Mouse (Mus musculus) left cerebral cortex, adult 2 months (tissue): ENCODE results near the gene Bmpr1b. TPM values are rescaled to one million over a fixed set of nuclear protein-coding genes. Genes with fewer than 3 reads are reported as not detected.
"Not testable (repeated sequence)": the region's sequence is repeated elsewhere in the genome, so short reads cannot be mapped to it uniquely, and the experiment has no call there.

Source experiments
- DNase-seq, 2 experiments: peaks; one replicate each; pipeline ENCODE4 v3.0.0; 2021 to 2022; ENCODE audit warnings: low spot score in 2 of 2, mixed read lengths in 1 of 2; ENCODE audit errors: extremely low spot score in 1 of 2
- H3K27ac ChIP-seq: fragments of 200-600 bp; 2 replicates; pipeline ENCODE4 v1.8.1; 2022
- H3K4me3 ChIP-seq: fragments of 200-600 bp; 2 replicates; pipeline ENCODE4 v1.8.1; 2022
- CTCF ChIP-seq: fragments of 200-600 bp; IDR thresholded peaks from 2 replicates; pipeline ENCODE4 v1.8.1; 2022; ENCODE audit warnings: antibody characterized with exemption, mild to moderate bottlenecking, moderate library complexity
- intact Hi-C: fragments of 180-260 bp; cut with DNase I; formaldehyde crosslinking; loops from one replicate; pipeline ENCODE4 v1.15.1; 2025
- long read RNA-seq, 2 experiments: library from polyadenylated mRNA; stranded (forward); transcript quantifications; one replicate each; pipeline ENCODE4 v2.0.0; 2021; ENCODE audit warnings: borderline mapping rate in 2 of 2
- total RNA-seq, 2 experiments: library from RNA; stranded (reverse); gene quantifications; 2 replicates each; pipeline ENCODE4 v1.2.3; 2021

Bmpr1b gene
- 10 to 100 TPM; 16.9 to 20.2 TPM for total RNA-seq
- long read RNA-seq, experiment 1, full-length matches to known transcripts = 11 of 21 reads
- long read RNA-seq, experiment 1, partial matches to known transcripts = 1 of 21 reads
- long read RNA-seq, experiment 1, other reads (novel, unspliced or antisense) = 9 of 21 reads
- long read RNA-seq, experiment 2, full-length matches to known transcripts = 15 of 29 reads
- long read RNA-seq, experiment 2, partial matches to known transcripts = 5 of 29 reads
- long read RNA-seq, experiment 2, other reads (novel, unspliced or antisense) = 9 of 29 reads

DNA sequence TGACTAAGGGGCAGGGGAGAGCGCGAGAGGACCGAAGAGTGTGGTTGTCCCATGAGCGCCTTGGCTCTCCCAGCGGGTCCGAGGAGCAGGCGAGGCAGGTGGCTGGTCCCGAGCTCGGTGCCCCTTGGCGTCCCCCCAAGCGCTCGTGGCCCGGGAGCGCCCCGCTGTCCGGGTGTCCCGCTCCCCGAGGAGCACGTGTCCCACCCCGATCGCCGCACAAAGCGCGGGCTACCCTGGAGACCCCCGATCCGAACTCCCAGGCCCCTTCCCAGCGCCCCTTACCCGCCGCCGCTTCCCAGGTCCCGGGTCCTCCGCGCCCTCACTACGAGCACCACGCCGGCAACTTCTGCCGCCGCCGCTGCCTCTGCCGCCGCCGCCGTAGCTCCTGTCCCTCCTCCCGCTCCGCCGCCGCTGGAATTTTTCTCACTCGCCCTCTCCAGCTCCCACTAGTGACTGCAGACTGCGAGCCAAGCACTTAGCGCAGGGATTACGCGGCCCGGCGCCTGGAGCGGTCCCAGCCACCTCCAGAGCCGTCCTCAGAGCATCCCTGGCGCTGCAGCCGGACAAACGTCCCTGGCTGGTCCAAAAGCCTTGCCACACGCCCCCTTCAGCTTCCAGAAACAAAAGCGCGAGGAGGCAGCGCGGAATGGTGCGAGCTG lies at the start of gene Bmpr1b:
Bmpr1b (minus strand) TSS at position 563 of the 659 bp plus-strand sequence.
- DNase-seq = peak; percentile 74 to 81
- no peak within 1 kb of the TSS for H3K27ac ChIP-seq
- intact Hi-C loops = no loop called here
- H3K4me3 ChIP-seq = peak within 1 kb of the TSS; percentile 55
- peak; percentile 45 for TF ChIP-seq CTCF

- no peak for DNase-seq
- Histone ChIP-seq H3K27ac (no peak overlapping the region), H3K4me3 (no peak overlapping the region)
- intact Hi-C loops = no loop called here
- TF ChIP-seq CTCF = no peak
Observed at GRCm38 (mm10) chr3:142212821-142213220, 43.6 kb upstream of the Bmpr1b start.

DNA sequence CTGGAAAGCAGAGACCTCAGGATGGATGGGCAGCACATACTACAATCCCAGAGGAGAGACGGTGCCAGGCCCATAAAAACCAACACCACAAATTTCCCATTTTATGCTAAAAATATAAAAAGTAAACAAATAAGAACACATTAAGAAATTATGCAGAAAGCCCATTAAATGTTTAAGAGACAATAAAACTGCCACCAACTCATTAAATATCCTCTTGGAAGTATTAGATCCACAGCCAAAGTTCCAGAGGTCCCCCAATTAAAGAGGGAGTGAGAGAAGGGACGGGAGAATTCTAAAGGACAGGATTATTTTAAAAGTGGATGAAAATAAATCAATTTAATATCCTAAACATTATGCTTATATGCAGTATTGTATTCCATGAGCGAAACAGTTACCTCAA lies 43.0 kb upstream of the Bmpr1b start:
- intact Hi-C loops = no loop called here
- no peak for TF ChIP-seq CTCF
- H3K4me3 ChIP-seq = no peak overlapping the region
- H3K27ac ChIP-seq = no peak overlapping the region
- DNase-seq = no peak

GRCm38 (mm10) chr3:142209981-142210380 lies 40.8 kb upstream of the Bmpr1b start:
- no peak for TF ChIP-seq CTCF
- intact Hi-C loops = no loop called here
- Histone ChIP-seq H3K4me3 (no peak overlapping the region), H3K27ac (no peak overlapping the region)
- DNase-seq = no peak

- TF ChIP-seq CTCF = no peak
- no peak for DNase-seq
- Histone ChIP-seq H3K4me3 (no peak overlapping the region), H3K27ac (no peak overlapping the region)
- intact Hi-C loops = no loop called here
Observed at GRCm38 (mm10) chr3:142209057-142209456, 39.8 kb upstream of the Bmpr1b start.

DNA sequence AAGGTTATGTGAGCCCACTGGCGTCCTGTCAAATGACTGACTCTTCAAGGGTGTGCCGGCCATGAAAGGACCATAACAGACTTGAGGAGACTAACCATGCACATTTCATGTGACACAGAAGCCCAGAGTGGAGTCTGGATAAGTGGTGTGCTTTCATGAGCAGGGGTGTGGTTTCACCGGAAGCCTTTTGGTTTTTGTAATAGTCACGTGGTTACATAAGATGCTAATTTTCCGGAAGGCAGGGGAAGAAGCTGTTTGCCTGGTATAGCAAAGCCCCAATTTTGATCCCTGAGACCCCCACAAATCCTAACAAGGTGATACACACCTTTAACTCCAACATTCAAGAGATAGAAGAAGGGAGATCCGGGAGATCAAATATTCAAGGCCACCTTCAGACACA lies 38.3 kb upstream of the Bmpr1b start:
- no peak for DNase-seq
- H3K27ac ChIP-seq = no peak overlapping the region
- no peak for TF ChIP-seq CTCF
- H3K4me3 ChIP-seq = no peak overlapping the region
- intact Hi-C loops = no loop called here

DNA sequence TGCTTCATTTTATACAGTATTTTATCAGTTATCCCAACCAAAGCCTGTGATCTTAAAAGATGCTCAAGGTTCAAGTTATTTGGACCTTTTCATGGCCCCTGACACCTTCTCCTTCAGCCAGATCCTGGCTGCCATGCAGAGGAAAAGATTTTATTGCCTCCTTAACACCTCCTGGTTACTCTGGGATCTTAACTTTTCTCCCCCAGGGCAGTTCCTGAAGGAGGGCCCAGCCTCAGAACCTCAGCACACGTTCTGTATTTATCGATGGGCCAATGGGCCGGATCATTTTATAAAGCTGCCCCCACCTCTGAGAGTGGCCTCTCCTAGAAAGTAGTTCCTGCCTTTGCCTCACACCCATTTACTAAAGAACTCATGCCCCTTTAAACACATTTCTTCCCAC lies 37.1 kb upstream of the Bmpr1b start:
- no peak for TF ChIP-seq CTCF
- DNase-seq = no peak
- Histone ChIP-seq H3K27ac (no peak overlapping the region), H3K4me3 (no peak overlapping the region)
- intact Hi-C loops = no loop called here

- intact Hi-C loops = no loop called here
- no peak for DNase-seq
- Histone ChIP-seq H3K27ac (no peak overlapping the region), H3K4me3 (no peak overlapping the region)
- TF ChIP-seq CTCF = no peak; the same call in 1 of the 2 replicates
Observed at GRCm38 (mm10) chr3:142196142-142196541, 26.9 kb upstream of the Bmpr1b start.

DNA sequence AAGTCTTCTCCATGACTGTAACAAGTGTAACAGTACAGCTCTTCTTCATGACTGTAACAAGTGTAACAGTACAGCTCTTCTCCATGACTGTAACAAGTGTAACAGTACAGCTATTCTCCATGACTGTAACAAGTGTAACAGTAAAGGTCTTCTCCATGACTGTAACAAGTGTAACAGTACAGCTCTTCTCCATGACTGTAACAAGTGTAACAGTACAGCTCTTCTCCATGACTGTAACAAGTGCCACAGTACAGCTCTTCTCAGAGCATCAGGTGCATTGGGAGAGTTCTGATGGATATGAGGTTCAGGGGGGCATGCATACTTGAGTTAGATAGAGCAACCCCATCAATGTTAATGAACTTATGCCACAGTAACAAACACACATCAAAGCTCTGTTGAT lies 22.4 kb upstream of the Bmpr1b start:
- H3K4me3 ChIP-seq, intact Hi-C loops, H3K27ac ChIP-seq, DNase-seq: not testable (repeated sequence)

DNA sequence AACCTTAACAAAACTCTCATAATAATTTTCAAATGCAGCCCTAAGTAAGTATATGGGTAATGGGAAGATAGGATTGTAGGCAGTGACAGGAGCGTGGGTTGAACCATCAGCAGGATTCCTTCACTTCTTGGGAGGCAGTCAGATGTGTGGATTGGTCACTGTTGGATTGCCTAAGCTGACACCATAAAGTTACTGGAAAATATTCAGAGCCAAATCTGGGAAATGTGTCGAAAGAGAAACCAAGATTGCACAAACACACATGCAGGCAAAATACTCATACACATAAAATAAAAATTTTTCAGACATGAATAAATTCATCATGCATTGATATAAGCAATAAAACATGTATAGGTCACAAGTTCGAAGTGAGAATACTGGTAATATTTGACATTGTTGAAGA lies 17.3 kb upstream of the Bmpr1b start:
- no peak overlapping the region for H3K4me3 ChIP-seq
- no peak overlapping the region for H3K27ac ChIP-seq
- intact Hi-C loops = no loop called here
- no peak for TF ChIP-seq CTCF
- DNase-seq = no peak

DNA sequence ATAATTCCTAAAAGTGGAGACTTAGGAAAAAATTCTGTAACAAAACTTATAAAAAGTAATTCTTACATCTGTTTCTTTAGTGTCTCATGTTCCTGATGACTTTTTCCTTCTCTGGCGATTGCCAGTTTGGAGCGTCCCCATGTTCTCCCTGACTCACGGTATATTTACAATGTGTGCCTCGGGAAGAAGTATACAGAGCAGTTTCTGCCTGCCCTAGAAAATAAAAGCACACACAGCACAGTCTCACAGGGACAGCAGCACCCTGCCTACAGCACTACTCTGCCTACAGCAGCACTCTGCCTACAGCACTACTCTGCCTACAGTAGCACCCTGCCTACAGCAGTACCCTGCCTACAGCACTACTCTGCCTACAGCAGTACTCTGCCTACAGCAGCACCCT lies 4.8 kb upstream of the Bmpr1b start:
- DNase-seq = peak in 1 of 2 experiments; percentile 16
- no peak overlapping the region for H3K4me3 ChIP-seq
- intact Hi-C loops = loop anchor here (5.0 kb wide), 1 partner anchor 287 kb away; no protein-coding TSS in a partner anchor
- H3K27ac ChIP-seq = no peak overlapping the region
- TF ChIP-seq CTCF = no peak

DNA sequence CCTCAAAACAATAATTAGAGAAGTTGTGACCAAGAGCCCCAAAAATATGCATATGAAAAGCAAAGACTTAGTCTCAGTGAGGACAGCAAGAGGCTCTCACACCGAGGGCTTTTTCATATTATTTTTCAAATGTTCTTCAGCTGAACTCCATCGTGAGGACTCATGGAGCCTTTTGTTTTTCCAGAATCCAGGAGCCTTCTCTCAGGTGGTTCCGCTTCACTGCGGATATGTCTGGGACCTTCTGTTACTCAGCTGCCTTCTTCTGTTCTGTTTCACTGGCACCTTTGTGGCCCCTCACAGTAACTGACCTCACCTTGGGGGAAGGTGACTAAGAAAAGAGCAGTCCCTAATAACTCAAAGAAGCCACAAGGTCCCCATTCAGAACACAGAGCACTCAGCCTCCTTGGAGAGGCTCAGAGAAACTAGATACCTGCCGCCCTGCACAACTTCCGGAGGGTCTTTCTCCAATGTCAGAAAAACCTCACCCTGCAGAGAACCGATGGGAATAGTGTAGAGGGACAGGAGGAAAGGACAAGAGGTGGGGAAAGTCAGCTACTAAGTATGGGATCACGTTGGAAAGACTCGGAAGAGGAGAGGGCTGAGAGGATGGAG lies 868 bp downstream of the Bmpr1b start:
- intact Hi-C loops = no loop called here
- TF ChIP-seq CTCF = no peak
- Histone ChIP-seq H3K4me3 (peak overlapping the region; percentile 55), H3K27ac (no peak overlapping the region)
- no peak for DNase-seq
